Mouse (Mus musculus): ENCODE measurements around the gene Chst14. TPM values are rescaled to one million over a fixed set of nuclear protein-coding genes. Genes with fewer than 3 reads are reported as not detected.

Gene Chst14
- polyA plus RNA-seq (2017; shearing (Covaris generic)) = 5.8 TPM

DNA sequence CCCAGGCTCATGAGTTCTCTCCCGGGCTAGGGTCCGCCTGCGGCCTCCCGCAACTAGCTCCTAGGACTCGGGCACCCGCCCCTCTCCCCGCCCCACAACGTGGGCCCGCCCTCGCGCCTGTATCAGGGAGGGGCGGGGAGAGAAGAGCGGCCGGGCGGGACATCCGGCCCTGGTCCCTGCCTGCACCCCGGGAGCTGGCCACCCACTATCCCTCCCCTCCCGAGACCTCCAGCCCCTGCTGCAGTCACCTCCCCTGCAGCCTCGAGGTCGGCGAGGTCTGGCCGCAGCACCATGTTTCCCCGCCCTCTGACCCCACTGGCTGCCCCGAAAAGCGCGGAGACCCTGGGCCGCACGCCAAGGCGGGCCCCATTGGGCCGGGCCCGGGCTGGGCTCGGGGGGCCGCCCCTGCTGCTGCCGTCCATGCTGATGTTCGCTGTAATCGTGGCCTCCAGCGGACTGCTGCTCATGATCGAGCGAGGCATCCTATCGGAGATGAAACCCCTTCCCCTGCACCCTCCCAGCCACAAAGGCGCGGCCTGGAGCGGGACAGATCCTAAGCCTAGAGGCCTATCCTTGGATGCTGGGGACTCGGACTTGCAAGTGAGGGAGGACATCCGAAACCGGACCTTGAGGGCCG is at the start of gene Chst14:
Gene Chst14 (plus strand): TSS at position 136 of the 637 bp plus-strand sequence.

DNA sequence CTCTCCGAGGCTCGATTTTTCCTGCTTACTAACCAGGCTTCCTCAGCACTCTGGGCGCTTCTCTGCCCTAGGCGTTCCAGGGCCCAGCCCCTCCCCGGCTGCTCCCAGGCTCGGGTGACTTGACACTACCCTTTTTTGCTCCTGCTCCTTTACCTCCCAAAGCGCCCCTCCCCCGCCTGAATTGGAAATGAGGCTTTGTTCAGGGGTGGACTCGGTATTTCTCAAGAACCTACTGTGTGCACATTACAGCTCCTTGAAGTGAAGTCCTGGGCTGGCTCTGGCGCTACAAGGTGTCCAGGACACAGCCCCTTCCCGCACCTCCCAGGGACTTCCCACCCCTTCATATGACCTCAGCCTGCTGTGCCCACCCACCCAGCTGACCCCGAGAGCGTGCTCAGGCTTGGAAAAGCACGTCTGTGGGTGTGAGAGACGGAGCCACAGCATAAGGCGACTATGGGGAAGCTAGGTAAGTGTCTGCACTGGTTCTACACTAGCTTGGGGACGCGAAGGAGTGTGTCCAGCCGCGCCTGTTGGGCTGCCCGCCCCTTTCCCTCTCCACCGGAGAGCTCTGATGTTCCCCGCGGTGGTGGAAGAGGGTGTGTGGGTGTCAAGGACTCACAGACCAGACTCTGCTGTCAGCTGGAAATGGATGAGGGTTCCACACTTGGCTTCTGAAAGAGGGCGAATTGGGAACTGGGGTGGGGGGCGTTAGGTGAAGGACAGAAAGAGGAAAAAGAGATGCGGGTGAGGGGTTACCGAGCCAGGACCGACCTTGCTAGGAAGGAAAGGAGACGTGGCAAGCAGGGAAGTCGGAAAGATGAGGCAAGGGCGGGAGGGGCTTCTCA is 26.1 kb upstream of the Chst14 start, which contains the start of gene Bahd1:
Gene Bahd1 (plus strand): TSS at position 397 of the 845 bp plus-strand sequence.

Other genes starting within 250 kb of the Chst14 start
- not detected for gene Ankrd63, start 222.5 kb upstream of the Chst14 start, polyA plus RNA-seq (2017; shearing (Covaris generic))
- 56.3 TPM for gene Plcb2, start 198.1 kb upstream of the Chst14 start, polyA plus RNA-seq (2017; shearing (Covaris generic))
- 8.2 TPM for gene Inafm2, start 180.7 kb upstream of the Chst14 start, polyA plus RNA-seq (2017; shearing (Covaris generic))
- gene Ccdc9b, start 163.8 kb upstream of the Chst14 start, polyA plus RNA-seq (2017; shearing (Covaris generic)) = 0.12 TPM
- gene Phgr1, start 153.7 kb upstream of the Chst14 start, polyA plus RNA-seq (2017; shearing (Covaris generic)) = not detected
- gene Disp2, start 146.8 kb upstream of the Chst14 start, polyA plus RNA-seq (2017; shearing (Covaris generic)) = 0.12 TPM
- gene Knstrn, start 112.5 kb upstream of the Chst14 start, polyA plus RNA-seq (2017; shearing (Covaris generic)) = 9.4 TPM
- gene Ivd, start 64.5 kb upstream of the Chst14 start, polyA plus RNA-seq (2017; shearing (Covaris generic)) = 66.6 TPM
- gene Bahd1, start 26.1 kb upstream of the Chst14 start, polyA plus RNA-seq (2017; shearing (Covaris generic)) = 22.5 TPM
- gene Ccdc32, start 102.9 kb downstream of the Chst14 start, polyA plus RNA-seq (2017; shearing (Covaris generic)) = 21.6 TPM
- gene Rpusd2, start 108.3 kb downstream of the Chst14 start, polyA plus RNA-seq (2017; shearing (Covaris generic)) = 2.3 TPM
- gene Knl1, start 120.6 kb downstream of the Chst14 start, polyA plus RNA-seq (2017; shearing (Covaris generic)) = 2.5 TPM
- 4.6 TPM for gene Rad51, start 186.3 kb downstream of the Chst14 start, polyA plus RNA-seq (2017; shearing (Covaris generic))
- gene Rmdn3, start 230.5 kb downstream of the Chst14 start, polyA plus RNA-seq (2017; shearing (Covaris generic)) = 28.5 TPM
- gene Gchfr, start 241.3 kb downstream of the Chst14 start, polyA plus RNA-seq (2017; shearing (Covaris generic)) = not detected
- 0.43 TPM for gene Gm14137, start 248.0 kb downstream of the Chst14 start, polyA plus RNA-seq (2017; shearing (Covaris generic))